Mouse (Mus musculus): ENCODE results near the gene Slc25a16. TPM values are rescaled to one million over a fixed set of nuclear protein-coding genes. Genes with fewer than 3 reads are reported as not detected.

Gene Slc25a16
- polyA plus RNA-seq (2014; fragmentation: Nextera tagmentation; extraction: Ambion mirVana) = 16.1 and 17.1 TPM in 2 replicates

- WGBS = 5% methylated on average over 50 of the region's 50 CpGs
- H3K27me3 ChIP-seq (ENCODE audit: insufficient read depth, low read length) = no peaks in the 10 kb centered on the region
Observed at GRCm38 (mm10) chr10:62919925-62920765, at the start of gene Slc25a16. Slc25a16 (plus strand) TSS chr10:62920633.

DNA sequence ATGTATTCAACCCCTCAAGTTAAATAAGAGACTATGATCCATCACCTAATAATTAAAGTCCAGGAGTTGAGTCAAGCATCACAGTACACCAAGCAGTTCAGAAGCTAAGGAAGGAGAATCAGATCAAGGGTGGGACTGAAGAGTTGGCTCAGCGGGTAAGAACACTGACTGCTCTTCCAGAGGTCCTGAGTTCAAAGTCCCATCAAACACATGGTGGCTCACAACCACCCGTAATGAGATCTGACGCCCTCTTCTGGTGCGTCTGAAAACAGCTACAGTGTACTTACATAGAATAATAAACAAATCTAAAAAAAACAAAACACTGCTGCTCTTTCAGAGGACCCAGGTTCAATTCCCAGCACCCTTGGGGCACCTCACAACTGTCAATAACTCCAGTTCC, 45.6 kb upstream of the Slc25a16 start:
- no peaks in the 10 kb centered on the region for H3K9me3 ChIP-seq (ENCODE audit: low read depth, low read length)
- TF ChIP-seq CTCF (IDR thresholded peaks at IDR 0.05; ENCODE audit: low read depth) = no peak
- no peak overlapping the region for H3K9ac ChIP-seq
- no peaks in the 10 kb centered on the region for H3K27me3 ChIP-seq (ENCODE audit: insufficient read depth, low read length)
- no peak overlapping the region for H3K4me2 ChIP-seq
- no peak overlapping the region for H3K4me3 ChIP-seq (ENCODE audit: low read depth, low read length)
- no peak overlapping the region for H3K27ac ChIP-seq (ENCODE audit: low read depth)
- DNase-seq (no peak), ATAC-seq (ENCODE audit: insufficient read depth) (no peak)
- H3K36me3 ChIP-seq (ENCODE audit: insufficient read depth) = peaks cover 18% of the 10 kb centered on the region
- 66% methylated on average over 4 of the region's 4 CpGs for WGBS
- H3K4me1 ChIP-seq (ENCODE audit: insufficient read depth) = no peaks in the 10 kb centered on the region

More at GRCm38 (mm10) chr10:62919925-62920765, at the start of gene Slc25a16:
- Histone ChIP-seq H3K9me3 (ENCODE audit: low read depth, low read length) (no peaks in the 10 kb centered on the region), H3K4me3 (ENCODE audit: low read depth, low read length) (peak within 1 kb of the TSS; percentile 94), H3K4me1 (ENCODE audit: insufficient read depth) (peaks cover 3% of the 10 kb centered on the region; the same call in 1 of the 2 replicates), H3K27ac (ENCODE audit: low read depth) (peak within 1 kb of the TSS; percentile 88), H3K9ac (peak within 1 kb of the TSS; percentile 89), H3K4me2 (peak within 1 kb of the TSS; percentile 90), H3K36me3 (ENCODE audit: insufficient read depth) (no peaks in the 10 kb centered on the region)
- peak; percentile 98 for DNase-seq
- TF ChIP-seq CTCF (IDR thresholded peaks at IDR 0.05; ENCODE audit: low read depth) = no peak
- ATAC-seq (ENCODE audit: insufficient read depth) = peak; percentile 97

DNA sequence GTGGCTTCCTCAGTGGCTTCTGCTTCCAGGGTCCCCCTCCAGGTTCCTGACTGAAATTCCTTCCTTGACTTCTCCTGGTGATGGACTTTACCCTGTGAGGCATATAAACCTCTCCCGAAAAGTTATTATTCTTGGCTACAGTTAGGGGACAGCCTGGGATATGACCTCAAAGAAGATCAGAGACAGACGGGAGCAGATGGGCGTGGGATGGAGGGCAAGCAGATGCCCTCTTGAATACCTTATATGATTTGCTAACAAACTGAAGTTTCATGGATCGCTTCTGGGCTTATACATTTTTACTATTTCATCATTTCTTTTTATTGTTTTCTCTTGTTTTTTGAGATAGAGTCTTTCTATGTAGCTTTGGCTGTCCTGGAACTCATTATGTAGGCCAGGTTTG, 44.9 kb upstream of the Slc25a16 start:
- Histone ChIP-seq H3K27me3 (ENCODE audit: insufficient read depth, low read length) (no peaks in the 10 kb centered on the region), H3K27ac (ENCODE audit: low read depth) (no peak overlapping the region), H3K4me3 (ENCODE audit: low read depth, low read length) (no peak overlapping the region), H3K9me3 (ENCODE audit: low read depth, low read length) (no peaks in the 10 kb centered on the region), H3K4me2 (no peak overlapping the region), H3K4me1 (ENCODE audit: insufficient read depth) (no peaks in the 10 kb centered on the region), H3K36me3 (ENCODE audit: insufficient read depth) (peaks cover 18% of the 10 kb centered on the region), H3K9ac (no peak overlapping the region)
- ATAC-seq (ENCODE audit: insufficient read depth) (no peak), DNase-seq (no peak)
- TF ChIP-seq CTCF (IDR thresholded peaks at IDR 0.05; ENCODE audit: low read depth) = no peak
- 84% methylated on average over 4 of the region's 4 CpGs for WGBS

- no peak for DNase-seq
- no peaks in the 10 kb centered on the region for H3K27me3 ChIP-seq (ENCODE audit: insufficient read depth, low read length)
- no peak overlapping the region for H3K4me2 ChIP-seq
- no peak overlapping the region for H3K4me3 ChIP-seq (ENCODE audit: low read depth, low read length)
- no peak overlapping the region for H3K9ac ChIP-seq
- no peaks in the 10 kb centered on the region for H3K9me3 ChIP-seq (ENCODE audit: low read depth, low read length)
- H3K36me3 ChIP-seq (ENCODE audit: insufficient read depth) = peaks cover 18% of the 10 kb centered on the region
- ATAC-seq (ENCODE audit: insufficient read depth) = no peak
- no peak overlapping the region for H3K27ac ChIP-seq (ENCODE audit: low read depth)
- no peaks in the 10 kb centered on the region for H3K4me1 ChIP-seq (ENCODE audit: insufficient read depth)
- no peak for TF ChIP-seq CTCF (IDR thresholded peaks at IDR 0.05; ENCODE audit: low read depth)
- 87% methylated on average over 13 of the region's 13 CpGs for WGBS
Observed at GRCm38 (mm10) chr10:62878056-62878455, 42.4 kb upstream of the Slc25a16 start.

- Histone ChIP-seq H3K4me1 (ENCODE audit: insufficient read depth) (no peaks in the 10 kb centered on the region), H3K4me2 (no peak overlapping the region), H3K27me3 (ENCODE audit: insufficient read depth, low read length) (no peaks in the 10 kb centered on the region), H3K9ac (no peak overlapping the region), H3K36me3 (ENCODE audit: insufficient read depth) (peaks cover 18% of the 10 kb centered on the region), H3K4me3 (ENCODE audit: low read depth, low read length) (no peak overlapping the region), H3K27ac (ENCODE audit: low read depth) (no peak overlapping the region), H3K9me3 (ENCODE audit: low read depth, low read length) (no peaks in the 10 kb centered on the region)
- DNase-seq (peak; percentile 52), ATAC-seq (ENCODE audit: insufficient read depth) (no peak)
- 45% methylated on average over 5 of the region's 5 CpGs for WGBS
- peak; percentile 50 for TF ChIP-seq CTCF (IDR thresholded peaks at IDR 0.05; ENCODE audit: low read depth)
Observed at GRCm38 (mm10) chr10:62881211-62881610, 39.2 kb upstream of the Slc25a16 start.

- H3K4me2 ChIP-seq = no peak overlapping the region
- no peaks in the 10 kb centered on the region for H3K9me3 ChIP-seq (ENCODE audit: low read depth, low read length)
- H3K27me3 ChIP-seq (ENCODE audit: insufficient read depth, low read length) = no peaks in the 10 kb centered on the region
- 17% methylated on average over 9 of the region's 9 CpGs for WGBS
- 0 out of 2 replicates have a peak, but pooled peaks have one; percentile 4 for TF ChIP-seq CTCF (IDR thresholded peaks at IDR 0.05; ENCODE audit: low read depth)
- no peaks in the 10 kb centered on the region for H3K4me1 ChIP-seq (ENCODE audit: insufficient read depth)
- peaks cover 5% of the 10 kb centered on the region for H3K36me3 ChIP-seq (ENCODE audit: insufficient read depth)
- no peak overlapping the region for H3K9ac ChIP-seq
- no peak for ATAC-seq (ENCODE audit: insufficient read depth)
- no peak overlapping the region for H3K4me3 ChIP-seq (ENCODE audit: low read depth, low read length)
- peak; percentile 40 for DNase-seq
- no peak overlapping the region for H3K27ac ChIP-seq (ENCODE audit: low read depth)
Observed at GRCm38 (mm10) chr10:62883933-62884372, 36.5 kb upstream of the Slc25a16 start.

- Histone ChIP-seq H3K36me3 (ENCODE audit: insufficient read depth) (peaks cover under 1% of the 10 kb centered on the region; the same call in 1 of the 2 replicates), H3K9me3 (ENCODE audit: low read depth, low read length) (no peaks in the 10 kb centered on the region), H3K9ac (no peak overlapping the region), H3K27me3 (ENCODE audit: insufficient read depth, low read length) (no peaks in the 10 kb centered on the region), H3K4me1 (ENCODE audit: insufficient read depth) (no peaks in the 10 kb centered on the region), H3K4me2 (no peak overlapping the region), H3K4me3 (ENCODE audit: low read depth, low read length) (no peak overlapping the region), H3K27ac (ENCODE audit: low read depth) (no peak overlapping the region)
- no peak for ATAC-seq (ENCODE audit: insufficient read depth)
- 38% methylated on average over 1 of the region's 1 CpGs for WGBS
- DNase-seq = no peak
- TF ChIP-seq CTCF (IDR thresholded peaks at IDR 0.05; ENCODE audit: low read depth) = no peak
Observed at GRCm38 (mm10) chr10:62884517-62884916, 35.9 kb upstream of the Slc25a16 start.

Measured in lung, embryonic 14.5 days (tissue).